Mouse (Mus musculus): Measurements from ENCODE around the gene Dip2a.

DNA sequence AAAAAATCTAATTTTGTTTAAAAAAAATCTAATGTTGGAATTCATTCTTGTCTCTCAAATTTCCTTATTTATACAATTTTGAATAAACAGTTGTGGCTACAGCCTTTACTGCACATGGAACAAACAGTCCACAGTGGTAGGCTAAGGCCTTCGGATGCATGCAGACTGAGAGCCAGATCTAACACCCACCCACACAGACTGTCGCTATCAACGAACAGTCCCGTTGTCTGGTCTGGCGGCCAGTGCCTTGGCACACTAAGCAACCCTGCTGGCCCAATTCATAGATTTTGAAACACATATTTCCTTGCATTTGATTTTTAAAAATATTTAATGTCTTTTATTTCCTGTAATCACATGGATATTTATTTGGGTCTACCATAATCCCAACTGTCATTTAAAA is 45.0 kb downstream of the Dip2a start:
- TF ChIP-seq POLR2A (IDR thresholded peaks at IDR 0.05; ENCODE audit: borderline replicate concordance, low read depth, low read length) (no peak), CTCF (IDR thresholded peaks at IDR 0.05; ENCODE audit: low read depth, low read length) (no peak)

Data from bone marrow macrophage, adult 2 months (primary cell).